Mouse (Mus musculus) neural tube, embryonic 11.5 days (tissue): ENCODE results near the gene Fnbp1. TPM values are rescaled to one million over a fixed set of nuclear protein-coding genes. Genes with fewer than 3 reads are reported as not detected.

ENCODE experiments used
- ATAC-seq: fragments of 200-750 bp; cut with Nextera tagmentation; 2 replicates; pipeline ENCODE4 v1.8.0; 2017; ENCODE audit warnings: moderate number of reproducible peaks, mild to moderate bottlenecking, moderate TSS enrichment, moderate library complexity; ENCODE audit not compliant: insufficient read depth, low FRiP score, low TSS enrichment
- DNase-seq: peaks from one replicate; pipeline ENCODE4 v3.0.0-alpha.2; 2015; ENCODE audit warnings: low spot score
- H3K27ac ChIP-seq: fragments of 300-500 bp; sonication (generic); 2 replicates; pipeline ENCODE4 v1.5.1; 2014; ENCODE audit warnings: low read depth, mild to moderate bottlenecking, low read length
- H3K27me3 ChIP-seq: fragments of 300-500 bp; sonication (generic); 2 replicates; pipeline ENCODE4 v1.6.1; 2014; ENCODE audit warnings: mild to moderate bottlenecking, low read length, mixed read lengths; ENCODE audit not compliant: control insufficient read depth, insufficient read depth
- H3K36me3 ChIP-seq: fragments of 300-500 bp; sonication (generic); 2 replicates; pipeline ENCODE4 v1.6.1; 2014; ENCODE audit warnings: mild to moderate bottlenecking, low read length, moderate library complexity, mixed read lengths; ENCODE audit not compliant: control insufficient read depth, insufficient read depth
- H3K4me1 ChIP-seq: fragments of 300-500 bp; sonication (generic); 2 replicates; pipeline ENCODE4 v1.6.1; 2014; ENCODE audit warnings: low read length, mixed read lengths; ENCODE audit not compliant: control insufficient read depth, insufficient read depth
- H3K4me2 ChIP-seq: fragments of 300-500 bp; sonication (generic); 2 replicates; pipeline ENCODE4 v1.6.1; 2014; ENCODE audit warnings: low read depth, mild to moderate bottlenecking, moderate library complexity
- H3K4me3 ChIP-seq: fragments of 300-500 bp; sonication (generic); 2 replicates; pipeline ENCODE4 v1.5.1; 2014; ENCODE audit warnings: low read depth, low read length
- H3K9ac ChIP-seq: fragments of 300-500 bp; sonication (generic); 2 replicates; pipeline ENCODE4 v1.6.1; 2014; ENCODE audit warnings: mild to moderate bottlenecking, low read length
- H3K9me3 ChIP-seq: fragments of 300-500 bp; sonication (generic); 2 replicates; pipeline ENCODE4 v1.6.1; 2016; ENCODE audit warnings: low read length; ENCODE audit not compliant: control insufficient read depth
- WGBS: fragments of 180-500 bp; shearing (Covaris S2); extraction: QIAGEN DNeasy Blood & Tissue Kit; methylation state at CpG from one replicate; pipeline ENCODE4 v1.1.7; 2014; 5-methylcytosine and 5-hydroxymethylcytosine counted together
- polyA plus RNA-seq: library from polyadenylated mRNA; unstranded; fragments of >200 nt; fragmentation: Nextera tagmentation; extraction: Ambion mirVana; gene quantifications from 2 replicates; pipeline ENCODE4 v1.2.1, GENCODE M21; 2014

Gene Fnbp1
- polyA plus RNA-seq, 1 experiment from 2014 or later, result 17.6 TPM

- DNase-seq (no peak), ATAC-seq (no peak)
- Histone ChIP-seq H3K4me2 (no peak overlapping the region), H3K27ac (no peak overlapping the region), H3K36me3 (no peaks in the 10 kb centered on the region), H3K9me3 (no peaks in the 10 kb centered on the region), H3K4me1 (no peaks in the 10 kb centered on the region; the same call in 1 of the 2 replicates), H3K9ac (no peak overlapping the region), H3K27me3 (no peaks in the 10 kb centered on the region), H3K4me3 (no peak overlapping the region)
- WGBS, result 94% methylated on average over 2 of the region's 2 CpGs
Observed at GRCm38 (mm10) chr2:31114205-31114604, 27.6 kb downstream of the Fnbp1 start.

DNA sequence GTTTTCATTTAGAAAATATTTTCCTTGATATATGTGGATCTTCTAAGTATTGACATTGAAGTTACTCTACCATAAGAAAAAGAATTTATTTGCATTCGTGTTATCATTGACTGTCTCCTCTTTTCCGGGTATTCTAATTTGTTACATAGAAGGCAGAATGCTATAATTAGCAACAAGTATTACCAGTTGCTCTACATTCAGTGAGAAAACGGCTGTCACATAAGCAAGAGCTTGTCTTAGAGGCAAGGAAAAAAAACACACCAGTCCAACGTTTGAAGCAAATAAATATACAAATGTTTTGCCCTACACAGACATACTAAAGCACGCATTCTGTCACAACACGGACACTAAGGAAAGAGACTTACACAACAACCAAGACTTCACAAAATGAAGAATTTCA, 30.1 kb downstream of the Fnbp1 start:
- H3K9ac ChIP-seq, result no peak overlapping the region
- H3K36me3 ChIP-seq, result no peaks in the 10 kb centered on the region
- no peak overlapping the region for H3K27ac ChIP-seq
- no peak for DNase-seq
- 88% methylated on average over 6 of the region's 6 CpGs for WGBS
- ATAC-seq, result no peak
- no peaks in the 10 kb centered on the region for H3K27me3 ChIP-seq
- H3K4me1 ChIP-seq, result peaks cover 2% of the 10 kb centered on the region
- H3K4me3 ChIP-seq, result no peak overlapping the region
- H3K9me3 ChIP-seq, result no peaks in the 10 kb centered on the region
- H3K4me2 ChIP-seq, result no peak overlapping the region

DNA sequence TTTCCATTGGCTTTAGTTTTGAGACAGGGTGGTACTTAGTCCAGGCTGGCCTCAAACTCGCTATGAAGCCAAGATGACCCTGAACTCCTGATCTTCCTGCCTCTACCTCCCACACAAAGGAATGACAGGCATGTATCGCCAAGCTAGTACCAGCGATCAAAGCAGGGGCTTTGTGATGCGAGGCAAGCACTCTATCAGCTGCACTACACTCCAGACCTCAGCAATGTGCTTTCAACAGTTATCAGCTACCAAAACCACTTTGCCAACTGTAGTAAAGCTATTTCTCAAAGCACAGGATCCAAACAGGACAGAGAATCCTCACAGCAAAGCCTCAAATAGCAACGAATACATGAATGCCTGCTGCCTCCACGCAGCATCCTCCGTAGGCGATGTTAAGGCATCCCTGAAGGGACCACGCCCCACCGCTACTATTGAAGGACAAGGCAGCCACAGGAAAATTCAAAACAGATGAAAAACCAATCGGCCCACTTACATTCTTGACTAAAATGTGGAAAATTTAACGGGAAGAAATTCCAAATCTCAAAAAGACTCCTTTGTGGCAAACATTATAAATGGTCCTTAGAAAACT, 31.8 kb downstream of the Fnbp1 start:
- H3K36me3 ChIP-seq, result no peaks in the 10 kb centered on the region
- no peak for ATAC-seq

DNA sequence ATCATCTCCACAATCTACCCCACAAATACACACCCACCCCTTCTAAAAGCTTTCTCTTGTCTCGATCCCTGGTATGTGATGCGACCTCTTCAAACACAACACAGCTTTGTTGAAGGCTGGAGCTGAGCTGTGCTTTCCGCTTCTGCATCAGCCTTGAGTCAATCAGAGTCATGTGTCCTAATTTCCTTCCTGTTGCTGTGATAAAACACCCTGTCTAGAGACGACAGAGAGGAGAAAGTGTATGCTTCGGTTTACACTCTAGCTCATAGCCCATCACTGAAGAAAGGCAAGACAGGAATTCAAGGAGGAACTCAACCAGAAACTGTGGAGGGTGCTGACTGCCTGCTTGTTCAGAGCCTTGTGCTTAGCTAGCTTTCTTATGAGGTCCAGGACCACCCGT, 33.6 kb downstream of the Fnbp1 start:
- DNase-seq (no peak), ATAC-seq (no peak)
- WGBS, result 82% methylated on average over 6 of the region's 6 CpGs
- H3K4me2 ChIP-seq, result no peak overlapping the region
- H3K9ac ChIP-seq, result no peak overlapping the region
- H3K27ac ChIP-seq, result no peak overlapping the region
- H3K27me3 ChIP-seq, result no peaks in the 10 kb centered on the region
- no peaks in the 10 kb centered on the region for H3K9me3 ChIP-seq
- H3K4me1 ChIP-seq, result peaks cover 2% of the 10 kb centered on the region; the same call in 1 of the 2 replicates
- H3K4me3 ChIP-seq, result no peak overlapping the region
- H3K36me3 ChIP-seq, result no peaks in the 10 kb centered on the region

More for the DNA sequence above, 31.8 kb downstream of the Fnbp1 start:
- no peak overlapping the region for H3K4me3 ChIP-seq
- H3K9ac ChIP-seq, result no peak overlapping the region
- no peaks in the 10 kb centered on the region for H3K27me3 ChIP-seq
- no peaks in the 10 kb centered on the region for H3K9me3 ChIP-seq
- no peak overlapping the region for H3K4me2 ChIP-seq
- DNase-seq, result no peak
- H3K4me1 ChIP-seq, result peaks cover 2% of the 10 kb centered on the region; the same call in 1 of the 2 replicates
- 81% methylated on average over 12 of the region's 12 CpGs for WGBS
- no peak overlapping the region for H3K27ac ChIP-seq

GRCm38 (mm10) chr2:31106621-31107320, 35.0 kb downstream of the Fnbp1 start:
- no peaks in the 10 kb centered on the region for H3K9me3 ChIP-seq
- no peak overlapping the region for H3K9ac ChIP-seq
- H3K4me1 ChIP-seq, result peaks cover 2% of the 10 kb centered on the region; the same call in 1 of the 2 replicates
- ATAC-seq, result no peak
- H3K36me3 ChIP-seq, result no peaks in the 10 kb centered on the region
- 0 out of 2 replicates have a peak overlapping the region, but pooled peaks have one; percentile 17 for H3K27ac ChIP-seq
- H3K27me3 ChIP-seq, result no peaks in the 10 kb centered on the region
- 58% methylated on average over 11 of the region's 11 CpGs for WGBS
- H3K4me2 ChIP-seq, result no peak overlapping the region
- DNase-seq, result no peak
- no peak overlapping the region for H3K4me3 ChIP-seq

GRCm38 (mm10) chr2:31106004-31106403, 35.8 kb downstream of the Fnbp1 start:
- peaks cover 2% of the 10 kb centered on the region; the same call in 1 of the 2 replicates for H3K4me1 ChIP-seq
- H3K36me3 ChIP-seq, result no peaks in the 10 kb centered on the region
- DNase-seq (no peak), ATAC-seq (no peak)
- H3K27ac ChIP-seq, result no peak overlapping the region
- H3K9ac ChIP-seq, result no peak overlapping the region
- no peaks in the 10 kb centered on the region for H3K9me3 ChIP-seq
- WGBS, result 92% methylated on average over 3 of the region's 3 CpGs
- H3K4me2 ChIP-seq, result no peak overlapping the region
- H3K4me3 ChIP-seq, result no peak overlapping the region
- no peaks in the 10 kb centered on the region for H3K27me3 ChIP-seq

GRCm38 (mm10) chr2:31105279-31105678, 36.5 kb downstream of the Fnbp1 start:
- Histone ChIP-seq H3K9ac (no peak overlapping the region), H3K27ac (no peak overlapping the region), H3K4me3 (no peak overlapping the region), H3K4me1 (peaks cover 2% of the 10 kb centered on the region; the same call in 1 of the 2 replicates), H3K36me3 (no peaks in the 10 kb centered on the region), H3K27me3 (no peaks in the 10 kb centered on the region), H3K9me3 (no peaks in the 10 kb centered on the region), H3K4me2 (no peak overlapping the region)
- no peak for ATAC-seq
- 88% methylated on average over 3 of the region's 3 CpGs for WGBS
- DNase-seq, result no peak

DNA sequence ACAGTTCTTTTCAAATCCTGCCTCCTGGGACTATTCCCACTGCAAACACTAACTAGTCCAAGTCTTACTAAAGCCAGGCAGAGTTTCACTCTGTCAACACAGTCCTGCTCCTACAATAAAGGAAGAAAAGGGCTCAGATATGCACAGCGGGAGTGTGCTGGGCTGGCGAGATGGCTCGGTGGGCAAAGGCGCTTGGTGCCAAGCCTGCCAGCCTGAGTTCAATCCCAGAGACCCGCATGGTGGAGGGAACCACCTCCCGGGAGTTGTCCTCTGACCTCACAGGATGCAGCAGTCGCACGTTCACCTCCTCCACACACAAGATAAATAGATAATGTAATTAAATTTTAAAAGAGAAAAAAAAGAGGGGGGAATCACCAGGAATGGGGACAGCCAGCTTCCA, 38.5 kb downstream of the Fnbp1 start:
- no peaks in the 10 kb centered on the region for H3K36me3 ChIP-seq
- 88% methylated on average over 8 of the region's 8 CpGs for WGBS
- H3K27me3 ChIP-seq, result no peaks in the 10 kb centered on the region
- H3K9ac ChIP-seq, result no peak overlapping the region
- H3K27ac ChIP-seq, result no peak overlapping the region
- H3K4me2 ChIP-seq, result no peak overlapping the region
- ATAC-seq (no peak), DNase-seq (no peak)
- H3K4me3 ChIP-seq, result no peak overlapping the region
- peaks cover 1% of the 10 kb centered on the region; the same call in 1 of the 2 replicates for H3K4me1 ChIP-seq
- H3K9me3 ChIP-seq, result no peaks in the 10 kb centered on the region

DNA sequence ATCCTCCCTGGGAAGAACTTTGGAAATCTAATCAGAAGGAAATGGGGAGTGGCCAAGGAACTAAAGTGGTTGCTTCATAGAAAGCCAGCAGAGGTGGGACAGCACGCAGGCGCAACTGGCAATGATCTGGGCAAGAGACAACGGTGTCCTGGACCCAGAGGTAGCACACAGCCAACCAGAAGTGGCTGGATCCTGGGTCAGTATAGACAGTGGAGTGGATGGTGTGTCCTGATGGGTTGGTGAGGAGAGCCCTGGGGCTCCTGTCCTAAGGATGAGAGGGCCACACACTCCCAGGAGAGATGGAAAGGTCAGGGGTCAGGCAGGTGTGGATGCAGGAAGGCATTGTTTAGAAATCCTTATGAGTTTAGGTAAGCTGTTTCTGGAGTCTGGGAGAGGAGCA, 40.5 kb downstream of the Fnbp1 start:
- Histone ChIP-seq H3K9me3 (no peaks in the 10 kb centered on the region), H3K27me3 (no peaks in the 10 kb centered on the region), H3K36me3 (no peaks in the 10 kb centered on the region), H3K27ac (no peak overlapping the region), H3K4me3 (no peak overlapping the region), H3K4me2 (no peak overlapping the region), H3K4me1 (no peaks in the 10 kb centered on the region), H3K9ac (no peak overlapping the region)
- no peak for ATAC-seq
- WGBS, result 98% methylated on average over 3 of the region's 3 CpGs
- DNase-seq, result no peak
